Mouse (Mus musculus): ENCODE data around the gene Csnk2a1.

DNA sequence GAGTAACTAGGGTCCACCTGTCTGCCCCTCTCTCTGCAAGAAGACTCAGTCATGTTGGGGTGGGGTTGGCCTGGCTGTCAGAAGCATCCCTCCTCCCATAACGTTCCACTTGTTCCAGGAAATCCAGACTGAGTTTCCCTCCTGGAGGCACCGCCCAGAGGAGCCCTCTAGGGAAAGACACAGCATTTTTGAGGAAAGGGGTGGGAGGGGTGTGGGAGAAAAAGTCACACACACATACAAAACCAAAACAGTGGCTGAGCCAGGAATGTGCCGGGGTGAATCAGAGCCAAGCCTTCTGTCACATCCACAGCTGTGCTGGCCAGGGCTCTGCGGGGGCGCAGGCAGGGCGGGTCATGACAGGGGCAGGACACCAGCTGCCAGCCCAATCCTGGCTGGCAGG, 46.3 kb upstream of the Csnk2a1 start:
- TF ChIP-seq EP300 (IDR thresholded peaks at IDR 0.05; ENCODE audit: low read depth) (no peak), CTCF (IDR thresholded peaks at IDR 0.05; ENCODE audit: low read depth) (no peak)
